Mouse (Mus musculus): ENCODE results near the gene Scarb2. TPM values are rescaled to one million over a fixed set of nuclear protein-coding genes. Genes with fewer than 3 reads are reported as not detected.
A peak's percentile ranks its signal among the peaks of the same experiment; 100 is the strongest.

Gene Scarb2
- total and polyA plus RNA-seq, 3 experiments, result 6.5 to 50.0 (median 31.8) TPM

- Histone ChIP-seq H3K4me3 (ENCODE audit: low read depth, low read length) (no peak overlapping the region; the same call in 1 of the 2 replicates), H3K36me3 (replicated peaks) (peaks cover 54% of the 10 kb centered on the region), H3K9me3 (replicated peaks) (no peaks in the 10 kb centered on the region), H3K4me1 (ENCODE audit: insufficient read depth, low read depth, low read length) (peaks cover 58% of the 10 kb centered on the region), H3K27me3 (ENCODE audit: insufficient read depth, low read length) (no peaks in the 10 kb centered on the region)
- DNase-seq (ENCODE audit: low spot score), result no peak
- no peak for TF ChIP-seq TAL1 (conservative IDR thresholded peaks at IDR 0.05; ENCODE audit: low read depth, low read length)
- TF ChIP-seq GATA1 (IDR thresholded peaks at IDR 0.05; ENCODE audit: borderline replicate concordance, low read length), result no peak
- TF ChIP-seq CTCF (IDR thresholded peaks at IDR 0.05; ENCODE audit: low read depth, low read length), result no peak
- TF ChIP-seq POLR2AphosphoS5 (IDR thresholded peaks at IDR 0.05; ENCODE audit: insufficient replicate concordance, low read depth, low read length), result no peak
- no peak for TF ChIP-seq GATA2 (IDR thresholded peaks at IDR 0.05; ENCODE audit: borderline replicate concordance, low read depth, low read length)
- ATAC-seq (ENCODE audit: extremely low read depth, insufficient number of reproducible peaks, low FRiP score, poor library complexity, severe bottlenecking), result peak; percentile 74
Observed at GRCm38 (mm10) chr5:92489503-92489902, 17.1 kb downstream of the Scarb2 start.

- H3K4me1 ChIP-seq (ENCODE audit: insufficient read depth, low read depth, low read length), result peaks cover 53% of the 10 kb centered on the region
- H3K9me3 ChIP-seq (replicated peaks), result no peaks in the 10 kb centered on the region
- TF ChIP-seq GATA1 (IDR thresholded peaks at IDR 0.05; ENCODE audit: borderline replicate concordance, low read length), result no peak
- TF ChIP-seq POLR2AphosphoS5 (IDR thresholded peaks at IDR 0.05; ENCODE audit: insufficient replicate concordance, low read depth, low read length), result no peak
- no peak for TF ChIP-seq GATA2 (IDR thresholded peaks at IDR 0.05; ENCODE audit: borderline replicate concordance, low read depth, low read length)
- no peak for TF ChIP-seq TAL1 (conservative IDR thresholded peaks at IDR 0.05; ENCODE audit: low read depth, low read length)
- no peak for TF ChIP-seq CTCF (IDR thresholded peaks at IDR 0.05; ENCODE audit: low read depth, low read length)
- ATAC-seq (ENCODE audit: extremely low read depth, insufficient number of reproducible peaks, low FRiP score, poor library complexity, severe bottlenecking) (no peak), DNase-seq (ENCODE audit: low spot score) (no peak)
- peaks cover 54% of the 10 kb centered on the region for H3K36me3 ChIP-seq (replicated peaks)
- no peaks in the 10 kb centered on the region for H3K27me3 ChIP-seq (ENCODE audit: insufficient read depth, low read length)
- peak overlapping the region; percentile 48; the same call in 1 of the 2 replicates for H3K4me3 ChIP-seq (ENCODE audit: low read depth, low read length)
Observed at GRCm38 (mm10) chr5:92488961-92489360, 17.7 kb downstream of the Scarb2 start.

GRCm38 (mm10) chr5:92488408-92488807, 18.2 kb downstream of the Scarb2 start:
- TF ChIP-seq GATA1 (IDR thresholded peaks at IDR 0.05; ENCODE audit: borderline replicate concordance, low read length) (no peak), CTCF (IDR thresholded peaks at IDR 0.05; ENCODE audit: low read depth, low read length) (no peak), POLR2AphosphoS5 (IDR thresholded peaks at IDR 0.05; ENCODE audit: insufficient replicate concordance, low read depth, low read length) (no peak), TAL1 (conservative IDR thresholded peaks at IDR 0.05; ENCODE audit: low read depth, low read length) (no peak), GATA2 (IDR thresholded peaks at IDR 0.05; ENCODE audit: borderline replicate concordance, low read depth, low read length) (no peak)
- no peak for DNase-seq (ENCODE audit: low spot score)
- no peak for ATAC-seq (ENCODE audit: extremely low read depth, insufficient number of reproducible peaks, low FRiP score, poor library complexity, severe bottlenecking)

GRCm38 (mm10) chr5:92486758-92487157, 19.9 kb downstream of the Scarb2 start:
- TF ChIP-seq POLR2AphosphoS5 (IDR thresholded peaks at IDR 0.05; ENCODE audit: insufficient replicate concordance, low read depth, low read length) (no peak), GATA1 (IDR thresholded peaks at IDR 0.05; ENCODE audit: borderline replicate concordance, low read length) (no peak), GATA2 (IDR thresholded peaks at IDR 0.05; ENCODE audit: borderline replicate concordance, low read depth, low read length) (no peak), CTCF (IDR thresholded peaks at IDR 0.05; ENCODE audit: low read depth, low read length) (no peak), TAL1 (conservative IDR thresholded peaks at IDR 0.05; ENCODE audit: low read depth, low read length) (no peak)
- peaks cover 44% of the 10 kb centered on the region for H3K4me1 ChIP-seq (ENCODE audit: insufficient read depth, low read depth, low read length)
- no peaks in the 10 kb centered on the region for H3K27me3 ChIP-seq (ENCODE audit: insufficient read depth, low read length)
- no peak overlapping the region for H3K4me3 ChIP-seq (ENCODE audit: low read depth, low read length)
- no peak for ATAC-seq (ENCODE audit: extremely low read depth, insufficient number of reproducible peaks, low FRiP score, poor library complexity, severe bottlenecking)
- H3K36me3 ChIP-seq (replicated peaks), result peaks cover 57% of the 10 kb centered on the region
- H3K9me3 ChIP-seq (replicated peaks), result no peaks in the 10 kb centered on the region
- DNase-seq (ENCODE audit: low spot score), result no peak

More at GRCm38 (mm10) chr5:92488408-92488807, 18.2 kb downstream of the Scarb2 start:
- Histone ChIP-seq H3K4me1 (ENCODE audit: insufficient read depth, low read depth, low read length) (peaks cover 52% of the 10 kb centered on the region), H3K27me3 (ENCODE audit: insufficient read depth, low read length) (no peaks in the 10 kb centered on the region), H3K4me3 (ENCODE audit: low read depth, low read length) (no peak overlapping the region), H3K9me3 (replicated peaks) (no peaks in the 10 kb centered on the region), H3K36me3 (replicated peaks) (peaks cover 53% of the 10 kb centered on the region)

GRCm38 (mm10) chr5:92484880-92485279, 21.8 kb downstream of the Scarb2 start:
- DNase-seq (ENCODE audit: low spot score) (no peak), ATAC-seq (ENCODE audit: extremely low read depth, insufficient number of reproducible peaks, low FRiP score, poor library complexity, severe bottlenecking) (no peak)
- TF ChIP-seq GATA2 (IDR thresholded peaks at IDR 0.05; ENCODE audit: borderline replicate concordance, low read depth, low read length) (no peak), TAL1 (conservative IDR thresholded peaks at IDR 0.05; ENCODE audit: low read depth, low read length) (no peak), CTCF (IDR thresholded peaks at IDR 0.05; ENCODE audit: low read depth, low read length) (no peak), POLR2AphosphoS5 (IDR thresholded peaks at IDR 0.05; ENCODE audit: insufficient replicate concordance, low read depth, low read length) (no peak), GATA1 (IDR thresholded peaks at IDR 0.05; ENCODE audit: borderline replicate concordance, low read length) (no peak)
- no peak overlapping the region for H3K4me3 ChIP-seq (ENCODE audit: low read depth, low read length)
- H3K9me3 ChIP-seq (replicated peaks), result no peaks in the 10 kb centered on the region
- H3K4me1 ChIP-seq (ENCODE audit: insufficient read depth, low read depth, low read length), result peaks cover 28% of the 10 kb centered on the region
- H3K27me3 ChIP-seq (ENCODE audit: insufficient read depth, low read length), result no peaks in the 10 kb centered on the region
- H3K36me3 ChIP-seq (replicated peaks), result peaks cover 57% of the 10 kb centered on the region

- peaks cover 31% of the 10 kb centered on the region for H3K4me1 ChIP-seq (ENCODE audit: insufficient read depth, low read depth, low read length)
- H3K9me3 ChIP-seq (replicated peaks), result no peaks in the 10 kb centered on the region
- peaks cover 68% of the 10 kb centered on the region for H3K36me3 ChIP-seq (replicated peaks)
- DNase-seq (ENCODE audit: low spot score), result no peak
- TF ChIP-seq GATA2 (IDR thresholded peaks at IDR 0.05; ENCODE audit: borderline replicate concordance, low read depth, low read length), result no peak
- TF ChIP-seq TAL1 (conservative IDR thresholded peaks at IDR 0.05; ENCODE audit: low read depth, low read length), result no peak
- H3K27me3 ChIP-seq (ENCODE audit: insufficient read depth, low read length), result no peaks in the 10 kb centered on the region
- ATAC-seq (ENCODE audit: extremely low read depth, insufficient number of reproducible peaks, low FRiP score, poor library complexity, severe bottlenecking), result no peak
- no peak overlapping the region for H3K4me3 ChIP-seq (ENCODE audit: low read depth, low read length)
Observed at GRCm38 (mm10) chr5:92472863-92473262, 33.8 kb downstream of the Scarb2 start.

All from G1E (cell line).